Mouse (Mus musculus): Measurements from ENCODE around the gene Olfr101. TPM values are rescaled to one million over a fixed set of nuclear protein-coding genes. Genes with fewer than 3 reads are reported as not detected.

Gene Olfr101
- not detected in 2 replicates for total RNA-seq (2012; rRNA removed)

DNA sequence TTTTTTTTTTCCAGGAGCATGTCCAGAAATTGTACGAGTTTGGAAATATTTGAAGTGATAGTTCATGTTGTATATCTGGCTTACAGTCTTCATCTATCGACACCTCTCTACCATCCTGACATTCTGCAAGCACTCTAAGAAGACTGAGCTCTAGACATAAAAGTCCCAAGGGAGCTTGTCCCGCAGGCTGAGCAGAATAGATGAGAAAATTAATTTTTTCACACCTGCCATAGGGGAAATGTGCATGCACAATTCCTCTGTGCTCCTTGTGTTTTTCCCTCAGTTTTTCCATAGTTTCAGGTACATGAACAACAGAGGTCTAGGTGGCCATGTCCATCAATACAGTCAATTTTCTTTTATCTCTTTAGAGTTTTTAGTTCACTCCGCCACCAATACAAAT, at the start of gene Olfr101:
TSS of gene Olfr101 (minus strand) at position 101 of the 400 bp plus-strand sequence.
- no peak for DNase-seq (ENCODE audit: low read depth, low spot score)

DNA sequence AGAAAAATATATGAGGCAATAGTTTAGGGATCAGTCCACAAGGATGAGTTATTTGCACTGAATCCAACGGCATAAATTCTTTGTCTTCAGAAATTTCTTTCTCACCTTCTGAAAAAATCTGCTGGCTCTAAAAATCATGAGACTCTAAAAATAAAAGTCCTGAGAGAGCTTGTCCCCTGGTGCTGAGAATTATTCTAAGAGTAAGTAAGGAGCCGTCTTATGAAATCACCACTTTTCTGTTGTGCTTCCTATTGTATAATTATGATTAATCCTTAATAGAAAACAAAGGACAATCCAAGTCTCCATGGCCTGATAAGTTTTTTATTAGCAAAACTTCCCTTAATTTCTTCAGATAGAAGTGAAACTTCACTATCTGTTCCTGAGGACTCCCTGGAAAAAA, 35.5 kb upstream of the Olfr101 start, which contains the start of gene Olfr103:
TSS of gene Olfr103 (minus strand) at position 101 of the 400 bp plus-strand sequence.
- H3K9ac ChIP-seq (ENCODE audit: insufficient read depth, low read depth, low read length, poor library complexity, severe bottlenecking) = no peak within 1 kb of the TSS
- no peak for DNase-seq (ENCODE audit: low read depth, low spot score)
- no peaks in the 10 kb centered on the region for H3K36me3 ChIP-seq (ENCODE audit: control insufficient read depth, insufficient read depth, low read length, poor library complexity, severe bottlenecking)
- no peaks in the 10 kb centered on the region for H3K9me3 ChIP-seq (ENCODE audit: control insufficient read depth, insufficient read depth, low read depth, low read length)
- H3K27ac ChIP-seq (ENCODE audit: insufficient read depth, low read depth, low read length, poor library complexity, severe bottlenecking) = no peak within 1 kb of the TSS
- no peaks in the 10 kb centered on the region for H3K4me1 ChIP-seq (ENCODE audit: control insufficient read depth in 2 of 2, insufficient read depth in 2 of 2, low read length in 2 of 2, poor library complexity in 1 of 2)
- TF ChIP-seq MAFK (IDR thresholded peaks at IDR 0.05; ENCODE audit: insufficient read depth, low read depth, low read length) (no peak), ZNF384 (IDR thresholded peaks at IDR 0.05; ENCODE audit: low read depth, low read length) (no peak), CHD2 (IDR thresholded peaks at IDR 0.05; ENCODE audit: low read depth, low read length) (no peak), ZC3H11A (IDR thresholded peaks at IDR 0.05; ENCODE audit: borderline replicate concordance, low read depth, low read length) (no peak), HCFC1 (IDR thresholded peaks at IDR 0.05; ENCODE audit: borderline replicate concordance, insufficient read depth, low read length) (no peak)
- in situ Hi-C loops (cut with MboI; ENCODE audit: low sequenced_read_pairs in 2 of 2, unreplicated experiment in 2 of 2) = loop anchor here in 1 of 2 experiments (25.0 kb wide), 1 partner anchor 1223 kb away; the partner anchor contains the start of gene Esp34
- no peak within 1 kb of the TSS for H3K4me3 ChIP-seq (ENCODE audit: insufficient read depth in 1 of 2, low read depth in 1 of 2, low read length in 2 of 2, poor library complexity in 1 of 2, severe bottlenecking in 1 of 2)

More for the DNA sequence above, at the start of gene Olfr101:
- no peak for TF ChIP-seq MAFK (IDR thresholded peaks at IDR 0.05; ENCODE audit: insufficient read depth, low read depth, low read length)
- no peak for TF ChIP-seq CHD2 (IDR thresholded peaks at IDR 0.05; ENCODE audit: low read depth, low read length)
- no peak for TF ChIP-seq HCFC1 (IDR thresholded peaks at IDR 0.05; ENCODE audit: borderline replicate concordance, insufficient read depth, low read length)
- no peak for TF ChIP-seq ZC3H11A (IDR thresholded peaks at IDR 0.05; ENCODE audit: borderline replicate concordance, low read depth, low read length)
- TF ChIP-seq ZNF384 (IDR thresholded peaks at IDR 0.05; ENCODE audit: low read depth, low read length) = no peak
- no peak within 1 kb of the TSS for H3K4me3 ChIP-seq (ENCODE audit: insufficient read depth in 1 of 2, low read depth in 1 of 2, low read length in 2 of 2, poor library complexity in 1 of 2, severe bottlenecking in 1 of 2)
- H3K9me3 ChIP-seq (ENCODE audit: control insufficient read depth, insufficient read depth, low read depth, low read length) = no peaks in the 10 kb centered on the region
- H3K36me3 ChIP-seq (ENCODE audit: control insufficient read depth, insufficient read depth, low read length, poor library complexity, severe bottlenecking) = no peaks in the 10 kb centered on the region
- no peak within 1 kb of the TSS for H3K9ac ChIP-seq (ENCODE audit: insufficient read depth, low read depth, low read length, poor library complexity, severe bottlenecking)
- no peak within 1 kb of the TSS for H3K27ac ChIP-seq (ENCODE audit: insufficient read depth, low read depth, low read length, poor library complexity, severe bottlenecking)
- in situ Hi-C loops (cut with MboI; ENCODE audit: low sequenced_read_pairs in 2 of 2, unreplicated experiment in 2 of 2) = loop anchor here in 1 of 2 experiments (25.0 kb wide), 1 partner anchor 1258 kb away; the partner anchor contains the start of gene Esp34
- H3K4me1 ChIP-seq (ENCODE audit: control insufficient read depth in 2 of 2, insufficient read depth in 2 of 2, low read length in 2 of 2, poor library complexity in 1 of 2) = no peaks in the 10 kb centered on the region

DNA sequence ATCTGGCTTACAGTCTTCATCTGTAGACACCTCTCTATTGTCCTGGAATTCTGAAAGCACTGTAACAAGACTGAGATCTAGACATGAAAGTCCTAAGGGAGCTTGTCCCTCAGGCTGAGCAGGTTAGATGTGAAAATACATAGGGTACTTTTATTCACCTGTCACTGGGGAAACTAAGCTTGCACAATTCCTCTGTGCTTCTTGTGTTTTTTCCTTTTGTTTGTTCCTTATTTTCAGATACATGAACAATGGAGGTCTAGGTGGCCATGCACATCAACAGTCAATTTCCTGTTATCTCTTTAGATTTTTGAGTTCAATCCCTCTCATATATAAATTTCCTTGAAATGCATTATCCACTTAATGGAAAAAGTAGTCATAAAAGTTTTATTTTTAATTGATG, 12.8 kb upstream of the Olfr101 start, which contains the start of gene Olfr102:
TSS of gene Olfr102 (minus strand) at position 101 of the 400 bp plus-strand sequence.
- TF ChIP-seq ZC3H11A (IDR thresholded peaks at IDR 0.05; ENCODE audit: borderline replicate concordance, low read depth, low read length) (no peak), HCFC1 (IDR thresholded peaks at IDR 0.05; ENCODE audit: borderline replicate concordance, insufficient read depth, low read length) (no peak), CHD2 (IDR thresholded peaks at IDR 0.05; ENCODE audit: low read depth, low read length) (no peak), MAFK (IDR thresholded peaks at IDR 0.05; ENCODE audit: insufficient read depth, low read depth, low read length) (no peak), ZNF384 (IDR thresholded peaks at IDR 0.05; ENCODE audit: low read depth, low read length) (no peak)
- Histone ChIP-seq H3K4me3 (ENCODE audit: insufficient read depth in 1 of 2, low read depth in 1 of 2, low read length in 2 of 2, poor library complexity in 1 of 2, severe bottlenecking in 1 of 2) (no peak within 1 kb of the TSS), H3K27ac (ENCODE audit: insufficient read depth, low read depth, low read length, poor library complexity, severe bottlenecking) (no peak within 1 kb of the TSS), H3K4me1 (ENCODE audit: control insufficient read depth in 2 of 2, insufficient read depth in 2 of 2, low read length in 2 of 2, poor library complexity in 1 of 2) (no peaks in the 10 kb centered on the region), H3K9ac (ENCODE audit: insufficient read depth, low read depth, low read length, poor library complexity, severe bottlenecking) (no peak within 1 kb of the TSS), H3K36me3 (ENCODE audit: control insufficient read depth, insufficient read depth, low read length, poor library complexity, severe bottlenecking) (no peaks in the 10 kb centered on the region), H3K9me3 (ENCODE audit: control insufficient read depth, insufficient read depth, low read depth, low read length) (no peaks in the 10 kb centered on the region)
- no peak for DNase-seq (ENCODE audit: low read depth, low spot score)
- in situ Hi-C loops (cut with MboI; ENCODE audit: low sequenced_read_pairs in 2 of 2, unreplicated experiment in 2 of 2) = loop anchor here in 1 of 2 experiments (25.0 kb wide), 1 partner anchor 1245 kb away; the partner anchor contains the start of gene Esp34

DNA sequence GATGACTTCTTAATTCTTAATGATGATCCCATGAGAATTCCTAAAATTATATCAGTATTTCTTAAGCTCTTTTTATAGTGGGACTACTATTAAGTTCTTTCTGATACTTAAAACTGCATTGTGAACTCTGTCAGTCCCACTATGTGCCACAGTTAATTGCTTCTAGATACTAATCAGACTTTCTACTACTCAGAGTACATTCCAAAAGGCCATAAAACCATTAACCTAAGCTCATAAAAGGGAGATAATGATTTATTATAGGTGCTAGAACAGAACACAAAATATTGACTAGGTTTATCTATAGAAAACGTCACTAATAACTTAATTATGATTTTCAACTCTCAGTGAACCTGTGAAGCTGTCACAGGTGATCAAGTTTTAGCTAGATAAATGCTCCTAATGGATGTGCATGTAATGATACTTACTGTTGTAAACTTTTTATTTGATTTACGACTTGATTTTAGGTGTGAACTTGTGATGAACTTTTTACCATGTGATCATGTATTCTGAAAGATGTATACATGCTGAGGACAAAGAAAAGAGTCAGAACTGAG, 6.1 kb upstream of the Olfr101 start:
- Histone ChIP-seq H3K9ac (ENCODE audit: insufficient read depth, low read depth, low read length, poor library complexity, severe bottlenecking) (no peak overlapping the region), H3K9me3 (ENCODE audit: control insufficient read depth, insufficient read depth, low read depth, low read length) (no peaks in the 10 kb centered on the region)
- no peak for TF ChIP-seq ZNF384 (IDR thresholded peaks at IDR 0.05; ENCODE audit: low read depth, low read length)
- no peak for TF ChIP-seq HCFC1 (IDR thresholded peaks at IDR 0.05; ENCODE audit: borderline replicate concordance, insufficient read depth, low read length)
- TF ChIP-seq MAFK (IDR thresholded peaks at IDR 0.05; ENCODE audit: insufficient read depth, low read depth, low read length) = no peak
- no peak for TF ChIP-seq CHD2 (IDR thresholded peaks at IDR 0.05; ENCODE audit: low read depth, low read length)
- TF ChIP-seq ZC3H11A (IDR thresholded peaks at IDR 0.05; ENCODE audit: borderline replicate concordance, low read depth, low read length) = no peak

More for the DNA sequence above, 6.1 kb upstream of the Olfr101 start:
- H3K4me3 ChIP-seq (ENCODE audit: insufficient read depth in 1 of 2, low read depth in 1 of 2, low read length in 2 of 2, poor library complexity in 1 of 2, severe bottlenecking in 1 of 2) = no peak overlapping the region
- H3K36me3 ChIP-seq (ENCODE audit: control insufficient read depth, insufficient read depth, low read length, poor library complexity, severe bottlenecking) = no peaks in the 10 kb centered on the region
- no peaks in the 10 kb centered on the region for H3K4me1 ChIP-seq (ENCODE audit: control insufficient read depth in 2 of 2, insufficient read depth in 2 of 2, low read length in 2 of 2, poor library complexity in 1 of 2)
- H3K27ac ChIP-seq (ENCODE audit: insufficient read depth, low read depth, low read length, poor library complexity, severe bottlenecking) = no peak overlapping the region
- no peak for DNase-seq (ENCODE audit: low read depth, low spot score)
- in situ Hi-C loops (cut with MboI; ENCODE audit: low sequenced_read_pairs in 2 of 2, unreplicated experiment in 2 of 2) = loop anchor here in 1 of 2 experiments (25.0 kb wide), 1 partner anchor 1252 kb away; the partner anchor contains the start of gene Esp34

Data from ES-E14 (cell line).